Mouse (Mus musculus): ENCODE measurements at regions not wholly inside any gene's neighbourhood (a gene's known extent, or its start where the extent isn't known, plus 50 kb on each side); places are given as distances from the start of the nearest gene placed in this dataset.

GRCm38 (mm10) chr10:97345347-97345746 is 134.1 kb upstream of the Dcn start:
- no peaks in the 10 kb centered on the region; the same call in 1 of the 2 replicates for H3K9me3 ChIP-seq (ENCODE audit: control insufficient read depth, low read length)
- no peak overlapping the region for H3K4me3 ChIP-seq (ENCODE audit: low read depth, low read length)
- no peaks in the 10 kb centered on the region for H3K27me3 ChIP-seq (replicated peaks; ENCODE audit: control insufficient read depth, insufficient read depth, low read length)
- DNase-seq (ENCODE audit: low spot score) (peak; percentile 86), ATAC-seq (ENCODE audit: low read depth) (peak; percentile 50; the same call in 1 of the 2 replicates)
- H3K4me1 ChIP-seq (ENCODE audit: control insufficient read depth, insufficient read depth, low read length) = no peaks in the 10 kb centered on the region
- H3K4me2 ChIP-seq (ENCODE audit: low read depth, low read length) = no peak overlapping the region
- no peak overlapping the region for H3K27ac ChIP-seq (replicated peaks; ENCODE audit: low read depth, low read length)
- no peaks in the 10 kb centered on the region for H3K36me3 ChIP-seq (ENCODE audit: control insufficient read depth, insufficient read depth, low read length)
- no peak overlapping the region for H3K9ac ChIP-seq (ENCODE audit: low read depth, low read length)
- 27% methylated on average over 6 of the region's 6 CpGs for WGBS

GRCm38 (mm10) chr10:97346949-97347348 is 132.5 kb upstream of the Dcn start:
- H3K9me3 ChIP-seq (ENCODE audit: control insufficient read depth, low read length) = no peaks in the 10 kb centered on the region; the same call in 1 of the 2 replicates
- H3K36me3 ChIP-seq (ENCODE audit: control insufficient read depth, insufficient read depth, low read length) = no peaks in the 10 kb centered on the region
- H3K4me1 ChIP-seq (ENCODE audit: control insufficient read depth, insufficient read depth, low read length) = no peaks in the 10 kb centered on the region
- no peak overlapping the region for H3K9ac ChIP-seq (ENCODE audit: low read depth, low read length)
- no peak overlapping the region for H3K4me2 ChIP-seq (ENCODE audit: low read depth, low read length)
- H3K4me3 ChIP-seq (ENCODE audit: low read depth, low read length) = no peak overlapping the region
- ATAC-seq (ENCODE audit: low read depth) = no peak
- H3K27me3 ChIP-seq (replicated peaks; ENCODE audit: control insufficient read depth, insufficient read depth, low read length) = no peaks in the 10 kb centered on the region
- no peak for DNase-seq (ENCODE audit: low spot score)
- no peak overlapping the region for H3K27ac ChIP-seq (replicated peaks; ENCODE audit: low read depth, low read length)
- 78% methylated on average over 2 of the region's 2 CpGs for WGBS

GRCm38 (mm10) chr10:97368625-97369024 is 110.8 kb upstream of the Dcn start:
- Histone ChIP-seq H3K27ac (replicated peaks; ENCODE audit: low read depth, low read length) (no peak overlapping the region), H3K4me1 (ENCODE audit: control insufficient read depth, insufficient read depth, low read length) (no peaks in the 10 kb centered on the region), H3K36me3 (ENCODE audit: control insufficient read depth, insufficient read depth, low read length) (no peaks in the 10 kb centered on the region), H3K9me3 (ENCODE audit: control insufficient read depth, low read length) (no peaks in the 10 kb centered on the region), H3K9ac (ENCODE audit: low read depth, low read length) (no peak overlapping the region), H3K4me3 (ENCODE audit: low read depth, low read length) (no peak overlapping the region), H3K4me2 (ENCODE audit: low read depth, low read length) (no peak overlapping the region), H3K27me3 (replicated peaks; ENCODE audit: control insufficient read depth, insufficient read depth, low read length) (no peaks in the 10 kb centered on the region)
- WGBS = 85% methylated on average over 3 of the region's 3 CpGs
- ATAC-seq (ENCODE audit: low read depth) (no peak), DNase-seq (ENCODE audit: low spot score) (no peak)

DNA sequence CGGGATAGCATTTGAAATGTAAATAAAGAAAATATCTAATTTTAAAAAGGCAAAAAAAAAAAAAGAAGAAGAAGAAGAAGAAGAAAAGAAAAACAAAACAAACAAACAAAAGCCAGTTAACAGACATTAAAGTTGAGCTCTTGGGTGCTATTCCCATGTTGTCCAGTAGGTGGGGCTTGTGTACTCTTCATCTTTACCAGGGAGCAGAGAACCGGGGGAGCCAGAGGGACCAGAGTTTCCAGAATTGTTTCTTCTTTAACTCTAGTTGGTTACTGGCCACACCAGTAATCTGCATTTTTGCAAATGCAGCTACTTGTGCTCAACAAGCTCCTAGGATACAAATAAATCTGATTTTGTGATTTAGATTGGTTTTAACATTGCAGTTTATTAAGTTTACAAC is 103.6 kb upstream of the Dcn start:
- 4% methylated on average over 2 of the region's 2 CpGs for WGBS
- Histone ChIP-seq H3K36me3 (ENCODE audit: control insufficient read depth, insufficient read depth, low read length) (no peaks in the 10 kb centered on the region), H3K27ac (replicated peaks; ENCODE audit: low read depth, low read length) (peak overlapping the region; percentile 11; the same call in 1 of the 2 replicates), H3K27me3 (replicated peaks; ENCODE audit: control insufficient read depth, insufficient read depth, low read length) (no peaks in the 10 kb centered on the region), H3K4me3 (ENCODE audit: low read depth, low read length) (no peak overlapping the region), H3K9ac (ENCODE audit: low read depth, low read length) (no peak overlapping the region), H3K4me2 (ENCODE audit: low read depth, low read length) (no peak overlapping the region), H3K4me1 (ENCODE audit: control insufficient read depth, insufficient read depth, low read length) (peaks cover 6% of the 10 kb centered on the region; the same call in 1 of the 2 replicates), H3K9me3 (ENCODE audit: control insufficient read depth, low read length) (no peaks in the 10 kb centered on the region)
- peak; percentile 93 for DNase-seq (ENCODE audit: low spot score)
- ATAC-seq (ENCODE audit: low read depth) = peak; percentile 71

DNA sequence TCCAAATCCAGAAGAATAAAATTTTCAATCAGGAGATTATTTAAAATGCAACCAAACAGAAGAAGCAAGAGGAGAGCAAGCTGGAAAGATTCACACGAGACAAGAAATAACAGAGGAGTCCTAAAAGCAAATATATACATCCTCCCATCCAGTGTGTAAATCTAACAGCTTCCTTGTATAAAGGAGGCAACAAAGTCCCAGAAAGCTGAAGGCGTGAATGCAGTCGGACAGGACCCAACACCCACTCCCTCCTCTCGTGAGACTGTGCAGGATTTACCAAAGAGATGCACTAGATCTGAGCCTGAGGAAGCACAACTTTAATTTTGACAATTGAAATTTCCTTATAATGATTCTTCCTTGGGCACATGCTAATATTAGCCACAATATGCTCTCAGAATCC is 103.0 kb upstream of the Dcn start:
- Histone ChIP-seq H3K27me3 (replicated peaks; ENCODE audit: control insufficient read depth, insufficient read depth, low read length) (no peaks in the 10 kb centered on the region), H3K4me2 (ENCODE audit: low read depth, low read length) (no peak overlapping the region), H3K9me3 (ENCODE audit: control insufficient read depth, low read length) (no peaks in the 10 kb centered on the region), H3K4me1 (ENCODE audit: control insufficient read depth, insufficient read depth, low read length) (peaks cover 6% of the 10 kb centered on the region; the same call in 1 of the 2 replicates), H3K36me3 (ENCODE audit: control insufficient read depth, insufficient read depth, low read length) (no peaks in the 10 kb centered on the region), H3K4me3 (ENCODE audit: low read depth, low read length) (no peak overlapping the region), H3K27ac (replicated peaks; ENCODE audit: low read depth, low read length) (peak overlapping the region; percentile 11), H3K9ac (ENCODE audit: low read depth, low read length) (no peak overlapping the region)
- 47% methylated on average over 4 of the region's 4 CpGs for WGBS
- DNase-seq (ENCODE audit: low spot score) (no peak), ATAC-seq (ENCODE audit: low read depth) (no peak)

GRCm38 (mm10) chr10:97381586-97381985 is 97.8 kb upstream of the Dcn start:
- no peaks in the 10 kb centered on the region for H3K27me3 ChIP-seq (replicated peaks; ENCODE audit: control insufficient read depth, insufficient read depth, low read length)
- H3K27ac ChIP-seq (replicated peaks; ENCODE audit: low read depth, low read length) = no peak overlapping the region
- peaks cover 4% of the 10 kb centered on the region; the same call in 1 of the 2 replicates for H3K4me1 ChIP-seq (ENCODE audit: control insufficient read depth, insufficient read depth, low read length)
- H3K36me3 ChIP-seq (ENCODE audit: control insufficient read depth, insufficient read depth, low read length) = no peaks in the 10 kb centered on the region
- ATAC-seq (ENCODE audit: low read depth) (no peak), DNase-seq (ENCODE audit: low spot score) (no peak)
- H3K9ac ChIP-seq (ENCODE audit: low read depth, low read length) = no peak overlapping the region
- no peak overlapping the region for H3K4me2 ChIP-seq (ENCODE audit: low read depth, low read length)
- no peak overlapping the region for H3K4me3 ChIP-seq (ENCODE audit: low read depth, low read length)
- no peaks in the 10 kb centered on the region for H3K9me3 ChIP-seq (ENCODE audit: control insufficient read depth, low read length)

GRCm38 (mm10) chr10:97383881-97384280 is 95.5 kb upstream of the Dcn start:
- H3K4me2 ChIP-seq (ENCODE audit: low read depth, low read length) = no peak overlapping the region
- 90% methylated on average over 1 of the region's 1 CpGs for WGBS
- DNase-seq (ENCODE audit: low spot score) = no peak
- no peaks in the 10 kb centered on the region for H3K27me3 ChIP-seq (replicated peaks; ENCODE audit: control insufficient read depth, insufficient read depth, low read length)
- ATAC-seq (ENCODE audit: low read depth) = no peak
- H3K9me3 ChIP-seq (ENCODE audit: control insufficient read depth, low read length) = no peaks in the 10 kb centered on the region
- H3K4me3 ChIP-seq (ENCODE audit: low read depth, low read length) = no peak overlapping the region
- H3K9ac ChIP-seq (ENCODE audit: low read depth, low read length) = no peak overlapping the region
- no peaks in the 10 kb centered on the region for H3K36me3 ChIP-seq (ENCODE audit: control insufficient read depth, insufficient read depth, low read length)
- H3K27ac ChIP-seq (replicated peaks; ENCODE audit: low read depth, low read length) = no peak overlapping the region
- H3K4me1 ChIP-seq (ENCODE audit: control insufficient read depth, insufficient read depth, low read length) = 0 out of 2 replicates have a peak, but pooled peaks cover 4% of the 10 kb centered on the region

DNA sequence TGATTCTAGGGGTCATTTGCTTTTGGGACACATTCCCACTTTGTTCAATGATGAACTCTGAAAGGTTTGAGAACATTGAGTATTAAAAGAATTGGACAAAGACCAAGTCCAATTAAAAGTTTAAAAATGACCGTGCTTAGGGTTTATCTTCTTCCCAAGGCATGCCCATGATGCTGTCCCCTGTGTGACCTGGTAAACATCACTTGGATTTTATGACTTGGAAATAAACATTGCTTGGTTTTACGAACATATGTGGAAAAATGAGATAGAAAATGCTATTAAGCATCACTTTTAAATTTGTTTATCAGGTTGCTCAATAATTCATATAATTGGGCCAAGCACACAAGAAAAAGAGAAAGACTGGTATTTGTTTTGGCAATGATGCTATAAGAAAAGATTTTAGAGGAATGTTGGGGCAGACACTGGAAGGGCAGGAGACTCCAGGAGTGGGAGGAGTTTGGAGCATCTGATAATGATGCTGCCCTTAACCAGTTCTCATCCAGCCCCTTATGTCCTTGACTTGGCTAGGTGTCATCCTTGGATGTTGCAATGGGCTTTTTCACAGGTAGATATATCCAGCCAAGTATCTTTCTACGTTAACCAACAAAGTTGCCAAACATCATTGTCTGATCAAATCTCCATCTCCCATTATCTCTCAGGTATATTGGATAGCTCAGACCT is 92.1 kb upstream of the Dcn start:
- H3K9ac ChIP-seq (ENCODE audit: low read depth, low read length) = no peak overlapping the region
- H3K36me3 ChIP-seq (ENCODE audit: control insufficient read depth, insufficient read depth, low read length) = no peaks in the 10 kb centered on the region
- ATAC-seq (ENCODE audit: low read depth) (no peak), DNase-seq (ENCODE audit: low spot score) (no peak)
- no peak overlapping the region for H3K27ac ChIP-seq (replicated peaks; ENCODE audit: low read depth, low read length)
- no peaks in the 10 kb centered on the region for H3K4me1 ChIP-seq (ENCODE audit: control insufficient read depth, insufficient read depth, low read length)
- no peaks in the 10 kb centered on the region for H3K27me3 ChIP-seq (replicated peaks; ENCODE audit: control insufficient read depth, insufficient read depth, low read length)
- no peaks in the 10 kb centered on the region for H3K9me3 ChIP-seq (ENCODE audit: control insufficient read depth, low read length)
- no peak overlapping the region for H3K4me3 ChIP-seq (ENCODE audit: low read depth, low read length)
- WGBS = 79% methylated on average over 3 of the region's 3 CpGs
- H3K4me2 ChIP-seq (ENCODE audit: low read depth, low read length) = no peak overlapping the region
